Mouse (Mus musculus): ENCODE results near the gene Armcx5. TPM values are rescaled to one million over a fixed set of nuclear protein-coding genes. Genes with fewer than 3 reads are reported as not detected.
"Not testable (repeated sequence)": the region's sequence is repeated elsewhere in the genome, so short reads cannot be mapped to it uniquely, and the experiment has no call there.

The Armcx5 gene
- polyA plus RNA-seq, 1 experiment from 2014 or later: 9.5 TPM

DNA sequence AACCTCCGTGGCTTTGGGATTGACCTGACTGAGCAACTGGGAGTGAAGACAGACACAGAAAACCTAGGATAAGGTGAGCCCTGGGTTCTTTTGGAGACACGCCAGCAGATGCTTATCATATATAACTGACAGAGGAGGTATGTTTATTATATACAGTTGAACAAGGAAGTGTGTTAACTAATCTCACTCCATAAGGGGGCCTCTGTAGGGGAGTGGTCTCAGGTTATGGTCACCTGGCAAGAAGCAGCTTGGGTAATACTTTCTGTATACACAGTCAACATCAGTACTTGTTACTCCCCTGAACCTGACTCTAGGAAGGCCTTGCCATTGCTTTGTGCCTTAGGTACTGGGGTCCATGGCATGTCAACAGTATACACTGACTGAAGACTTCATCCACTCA, 26.0 kb downstream of the Armcx5 start:
- no peak overlapping the region for H3K4me3 ChIP-seq
- WGBS: 65% methylated on average over 2 of the region's 2 CpGs
- no peaks in the 10 kb centered on the region for H3K27me3 ChIP-seq
- no peak overlapping the region for H3K27ac ChIP-seq
- H3K9me3 ChIP-seq: no peaks in the 10 kb centered on the region
- H3K4me2 ChIP-seq: no peak overlapping the region
- H3K36me3 ChIP-seq: no peaks in the 10 kb centered on the region
- H3K4me1 ChIP-seq: no peaks in the 10 kb centered on the region
- H3K9ac ChIP-seq: no peak overlapping the region
- no peak for ATAC-seq (ENCODE audit: borderline replicate concordance, extremely low read depth, low FRiP score, low TSS enrichment)

DNA sequence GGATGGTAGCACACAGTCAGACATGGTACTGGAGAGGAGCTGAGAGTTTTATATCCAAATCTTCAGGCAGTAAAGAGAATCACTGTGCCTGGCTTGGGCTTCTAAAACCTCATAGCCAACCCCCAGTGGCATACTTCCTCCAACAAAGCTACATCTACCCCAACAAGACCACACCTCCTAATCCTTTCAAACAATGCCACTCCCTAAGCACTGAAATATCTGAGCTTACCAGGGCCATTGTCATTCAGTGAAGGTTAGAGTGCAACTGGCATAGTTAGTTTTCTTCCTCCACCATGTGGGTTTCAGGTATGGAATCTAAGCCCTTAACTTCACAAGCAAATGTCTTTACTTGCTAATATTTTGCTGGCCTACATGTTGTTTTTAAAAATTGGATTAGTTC, 49.0 kb downstream of the Armcx5 start:
- Histone ChIP-seq H3K9ac (no peak overlapping the region), H3K36me3 (no peaks in the 10 kb centered on the region), H3K4me2 (no peak overlapping the region), H3K9me3 (no peaks in the 10 kb centered on the region), H3K4me1 (no peaks in the 10 kb centered on the region), H3K27me3 (no peaks in the 10 kb centered on the region), H3K4me3 (no peak overlapping the region), H3K27ac (no peak overlapping the region)
- no peak for ATAC-seq (ENCODE audit: borderline replicate concordance, extremely low read depth, low FRiP score, low TSS enrichment)

DNA sequence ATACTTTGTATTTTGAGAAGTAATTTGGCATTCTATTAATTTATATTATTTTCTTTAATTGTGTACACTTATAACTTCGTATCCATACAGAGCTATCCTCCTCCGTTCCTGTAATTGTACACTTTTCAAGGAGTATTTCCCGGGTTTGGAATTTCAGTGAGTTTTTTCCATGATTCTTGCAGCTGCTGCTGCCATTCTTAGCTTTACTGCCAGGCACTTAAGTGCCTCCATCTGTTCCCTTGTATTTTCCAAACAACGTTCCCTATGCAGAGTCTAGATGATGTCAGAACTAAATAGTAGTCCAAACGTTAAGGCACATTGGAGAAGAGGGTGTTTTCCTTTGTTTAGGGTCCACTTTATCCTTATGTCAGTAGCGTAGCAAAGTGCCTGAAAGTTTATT, 49.8 kb downstream of the Armcx5 start:
- no peaks in the 10 kb centered on the region for H3K4me1 ChIP-seq
- 73% methylated on average over 6 of the region's 6 CpGs for WGBS
- no peaks in the 10 kb centered on the region for H3K36me3 ChIP-seq
- no peak overlapping the region for H3K9ac ChIP-seq
- no peak overlapping the region for H3K27ac ChIP-seq
- no peaks in the 10 kb centered on the region for H3K27me3 ChIP-seq
- H3K9me3 ChIP-seq: no peaks in the 10 kb centered on the region
- H3K4me2 ChIP-seq: no peak overlapping the region
- no peak overlapping the region for H3K4me3 ChIP-seq
- no peak for ATAC-seq (ENCODE audit: borderline replicate concordance, extremely low read depth, low FRiP score, low TSS enrichment)

DNA sequence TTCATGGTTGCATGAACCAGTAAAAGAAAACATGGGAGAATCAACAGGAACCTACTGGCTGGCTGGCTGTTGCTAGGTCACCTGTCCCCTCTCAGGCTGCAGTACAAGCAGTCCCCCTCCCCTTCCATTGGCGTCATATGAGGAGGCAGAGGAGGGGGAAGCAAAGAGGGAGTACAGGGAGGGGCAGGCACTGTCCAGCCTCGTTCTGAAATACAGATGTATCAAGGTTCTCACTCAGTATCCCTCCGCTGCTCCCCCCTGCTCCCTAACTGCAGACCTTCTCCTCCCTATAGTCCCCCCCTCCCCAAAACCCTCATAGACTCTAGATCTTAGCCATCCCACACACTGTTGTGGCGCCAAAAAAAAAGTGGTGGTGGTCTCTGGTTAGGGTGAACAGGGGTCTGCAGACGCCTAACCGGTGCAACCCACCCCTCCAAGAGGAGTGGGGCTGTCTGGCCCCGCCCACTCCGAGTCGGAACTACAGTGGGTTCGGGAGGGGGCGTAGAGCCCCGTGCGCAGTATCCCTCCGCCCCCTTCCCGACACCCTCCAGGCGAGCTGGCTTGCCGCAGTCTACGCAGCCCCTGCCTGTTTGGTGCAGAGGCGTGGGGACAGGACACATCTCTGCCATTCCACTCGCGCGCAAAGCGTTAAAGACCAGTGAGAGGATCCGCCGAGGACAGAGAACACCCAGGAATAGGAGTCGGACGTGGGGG, 53.2 kb downstream of the Armcx5 start:
- H3K9me3 ChIP-seq, H3K4me1 ChIP-seq, H3K36me3 ChIP-seq, H3K27me3 ChIP-seq: not testable (repeated sequence)
- peak overlapping the region; percentile 52 for H3K9ac ChIP-seq
- ATAC-seq (ENCODE audit: borderline replicate concordance, extremely low read depth, low FRiP score, low TSS enrichment): peak; percentile 91
- H3K27ac ChIP-seq: 0 out of 2 replicates have a peak overlapping the region, but pooled peaks have one; percentile 19
- H3K4me2 ChIP-seq: peak overlapping the region; percentile 61
- H3K4me3 ChIP-seq: peak overlapping the region; percentile 56
- 20% methylated on average over 25 of the region's 27 CpGs for WGBS

DNA sequence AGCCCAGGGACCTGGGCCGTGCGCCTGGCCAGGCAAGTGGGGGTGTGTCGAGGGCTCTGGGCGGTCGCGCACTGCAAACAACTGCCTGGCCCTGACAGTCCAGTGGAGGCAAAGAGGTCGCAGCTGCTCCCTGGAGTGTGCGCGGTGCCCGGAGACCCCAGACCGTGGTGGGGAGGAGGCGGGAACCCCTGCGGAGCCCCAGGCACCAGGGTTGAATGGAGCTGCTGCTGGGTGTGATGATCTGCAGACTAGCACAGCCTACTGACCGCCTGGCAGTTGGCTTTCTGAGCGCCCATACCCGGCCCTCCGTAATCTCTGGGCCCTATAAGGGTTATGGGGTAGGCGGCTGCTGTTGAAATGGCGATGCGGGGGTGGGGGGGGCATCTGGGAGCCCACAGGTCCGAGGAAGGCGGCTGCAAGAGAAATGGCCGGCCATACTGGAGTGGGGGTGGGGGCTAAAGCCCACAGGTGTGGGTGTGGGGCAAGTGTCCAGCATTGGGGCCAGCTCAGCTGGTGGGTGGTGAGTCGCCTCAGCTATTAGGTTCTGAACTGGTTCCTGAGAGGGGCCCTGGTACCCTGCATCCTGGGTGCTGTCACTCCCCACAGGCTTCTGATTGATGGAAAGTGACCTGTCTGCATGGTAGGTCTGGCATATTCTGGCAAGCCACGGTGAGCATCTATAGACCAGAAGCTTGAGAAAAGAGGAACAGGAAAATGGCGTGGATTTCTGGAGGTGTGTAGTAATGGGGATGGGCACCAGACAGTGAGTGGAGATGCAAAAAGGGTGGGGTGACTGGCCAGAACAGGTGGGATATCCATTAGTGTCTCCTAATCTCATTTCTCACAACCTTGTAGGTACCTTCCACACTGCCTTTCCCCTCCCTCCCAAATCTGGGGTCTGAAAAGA, 54.0 kb downstream of the Armcx5 start:
- H3K36me3 ChIP-seq, H3K9me3 ChIP-seq, H3K4me1 ChIP-seq, H3K27me3 ChIP-seq: not testable (repeated sequence)
- Histone ChIP-seq H3K9ac (peak overlapping the region; percentile 52), H3K4me2 (peak overlapping the region; percentile 61), H3K4me3 (peak overlapping the region; percentile 56), H3K27ac (0 out of 2 replicates have a peak overlapping the region, but pooled peaks have one; percentile 19)
- 15% methylated on average over 24 of the region's 26 CpGs for WGBS
- ATAC-seq (ENCODE audit: borderline replicate concordance, extremely low read depth, low FRiP score, low TSS enrichment): peak; percentile 80

MicroRNA genes within 50 kb of the gene (microRNA counts, 519-probe panel; counts per million panel counts)
- microRNA mmu-miR-1970: 19.7 counts per million

Small RNA genes within 50 kb of the gene (microRNA-seq; reads per million reads assigned to microRNA genes)
- gene Mir1970 (not detected), gene Mir7646 (not detected)

Other genes with a start within 250 kb of the Armcx5 start
- not detected in 2 replicates for gene AV320801, start 248.1 kb upstream of the Armcx5 start, polyA plus RNA-seq (2015; fragmentation: Nextera tagmentation; extraction: Ambion mirVana)
- not detected in 2 replicates for gene Nxf7, start 144.0 kb upstream of the Armcx5 start, polyA plus RNA-seq (2015; fragmentation: Nextera tagmentation; extraction: Ambion mirVana)
- not detected in 2 replicates for gene Prame, start 115.0 kb upstream of the Armcx5 start, polyA plus RNA-seq (2015; fragmentation: Nextera tagmentation; extraction: Ambion mirVana)
- gene Tcp11x2, start 48.9 kb upstream of the Armcx5 start, polyA plus RNA-seq (2015; fragmentation: Nextera tagmentation; extraction: Ambion mirVana): not detected in 2 replicates
- not detected in 2 replicates for gene Tmsb15a, start 17.5 kb upstream of the Armcx5 start, polyA plus RNA-seq (2015; fragmentation: Nextera tagmentation; extraction: Ambion mirVana)
- gene Gprasp1, start within 50 bp of the Armcx5 start, polyA plus RNA-seq (2015; fragmentation: Nextera tagmentation; extraction: Ambion mirVana): 36.4 and 39.7 TPM in 2 replicates
- gene Bhlhb9, start 54.9 kb downstream of the Armcx5 start, polyA plus RNA-seq (2015; fragmentation: Nextera tagmentation; extraction: Ambion mirVana): 50.3 and 52.9 TPM in 2 replicates
- 21.8 and 26.1 TPM in 2 replicates for gene Gprasp2, start 96.3 kb downstream of the Armcx5 start, polyA plus RNA-seq (2015; fragmentation: Nextera tagmentation; extraction: Ambion mirVana)

Measured in lung, embryonic 15.5 days (tissue).